Mouse (Mus musculus): ENCODE results near the gene Smok3b. TPM values are rescaled to one million over a fixed set of nuclear protein-coding genes. Genes with fewer than 3 reads are reported as not detected.
"Not testable (repeated sequence)": the region's sequence is repeated elsewhere in the genome, so short reads cannot be mapped to it uniquely, and the experiment has no call there.

Gene Smok3b
- total RNA-seq (2012; rRNA removed): not detected in 2 replicates
- total RNA-seq (2014; rRNA removed): not detected in 2 replicates
- not detected in 2 replicates for polyA plus RNA-seq (2012; ENCODE audit: insufficient read length, low read depth)

GRCm38 (mm10) chr5:138020961-138021479 lies at the start of gene Smok3b, which contains the start of gene Smok3a:
Smok3b (plus strand) TSS chr5:138021429.
Smok3a (plus strand) TSS chr5:138021261.
- in situ Hi-C loops (cut with MboI; ENCODE audit: low pct_ligation_motif_present, low pct_unique_long_range_greater_than_20kb, low sequenced_read_pairs); H3K27ac ChIP-seq (ENCODE audit: insufficient read depth, low read depth); H3K79me2 ChIP-seq (replicated peaks; ENCODE audit: control insufficient read depth, extremely low read depth, insufficient read depth, poor library complexity, severe bottlenecking); H3K4me2 ChIP-seq (ENCODE audit: insufficient read depth, low read depth, poor library complexity, severe bottlenecking); H3K9me3 ChIP-seq (replicated peaks; ENCODE audit: low read length); H3K36me3 ChIP-seq (replicated peaks in 1 of 2; ENCODE audit: control insufficient read depth in 1 of 2, insufficient read depth in 1 of 2, low read length in 1 of 2); H3K4me3 ChIP-seq (replicated peaks in 1 of 3; ENCODE audit: low read depth in 2 of 3, low read length in 2 of 3, poor library complexity in 1 of 3); H3K9ac ChIP-seq (ENCODE audit: insufficient read depth, low read depth); H3K27me3 ChIP-seq (replicated peaks); DNase-seq (ENCODE audit: extremely low read depth); dilution Hi-C loops (cut with MboI; ENCODE audit: extremely low pct_ligation_motif_present, extremely low pct_unique_long_range_greater_than_20kb, low sequenced_read_pairs); H3K4me1 ChIP-seq (ENCODE audit: control insufficient read depth in 1 of 2, insufficient read depth in 2 of 2): not testable (repeated sequence)

GRCm38 (mm10) chr5:137973161-137973560 lies 48.1 kb upstream of the Smok3b start:
- Histone ChIP-seq H3K27me3 (replicated peaks) (peaks cover 15% of the 10 kb centered on the region), H3K9me3 (replicated peaks; ENCODE audit: low read length) (no peaks in the 10 kb centered on the region), H3K36me3 (replicated peaks in 1 of 2; ENCODE audit: control insufficient read depth in 1 of 2, insufficient read depth in 1 of 2, low read length in 1 of 2) (no peaks in the 10 kb centered on the region), H3K27ac (ENCODE audit: insufficient read depth, low read depth) (no peak overlapping the region), H3K4me3 (replicated peaks in 1 of 3; ENCODE audit: low read depth in 2 of 3, low read length in 2 of 3, poor library complexity in 1 of 3) (no peak overlapping the region), H3K79me2 (replicated peaks; ENCODE audit: control insufficient read depth, extremely low read depth, insufficient read depth, poor library complexity, severe bottlenecking) (no peaks in the 10 kb centered on the region), H3K4me2 (ENCODE audit: insufficient read depth, low read depth, poor library complexity, severe bottlenecking) (no peak overlapping the region), H3K9ac (ENCODE audit: insufficient read depth, low read depth) (no peak overlapping the region), H3K4me1 (ENCODE audit: control insufficient read depth in 1 of 2, insufficient read depth in 2 of 2) (no peaks in the 10 kb centered on the region)
- TF ChIP-seq RAD21 (IDR thresholded peaks at IDR 0.05; ENCODE audit: low read depth, low read length) (peak; percentile 49), ZMIZ1 (IDR thresholded peaks at IDR 0.05; ENCODE audit: low read depth, low read length) (no peak), SMC3 (IDR thresholded peaks at IDR 0.05; ENCODE audit: low read depth, low read length) (peak; percentile 44), CTCF (conservative IDR thresholded peaks at IDR 0.05 in 1 of 2, IDR thresholded peaks at IDR 0.05 in 1 of 2; ENCODE audit: low read depth in 2 of 2, low read length in 2 of 2) (peak in 1 of 2 experiments; percentile 66; a peak in 3 of 4 replicates)
- in situ Hi-C loops (cut with MboI; ENCODE audit: low pct_ligation_motif_present, low pct_unique_long_range_greater_than_20kb, low sequenced_read_pairs): loop anchor here (5.0 kb wide), 1 partner anchor 81 kb away; no protein-coding TSS in a partner anchor
- dilution Hi-C loops (cut with MboI; ENCODE audit: extremely low pct_ligation_motif_present, extremely low pct_unique_long_range_greater_than_20kb, low sequenced_read_pairs): no loop called here
- peak; percentile 46 for DNase-seq (ENCODE audit: extremely low read depth)

- no peak overlapping the region for H3K27ac ChIP-seq (ENCODE audit: insufficient read depth, low read depth)
- peaks cover 15% of the 10 kb centered on the region for H3K27me3 ChIP-seq (replicated peaks)
- H3K4me1 ChIP-seq (ENCODE audit: control insufficient read depth in 1 of 2, insufficient read depth in 2 of 2): no peaks in the 10 kb centered on the region
- no peak overlapping the region for H3K4me2 ChIP-seq (ENCODE audit: insufficient read depth, low read depth, poor library complexity, severe bottlenecking)
- no peak overlapping the region for H3K4me3 ChIP-seq (replicated peaks in 1 of 3; ENCODE audit: low read depth in 2 of 3, low read length in 2 of 3, poor library complexity in 1 of 3)
- no peaks in the 10 kb centered on the region for H3K9me3 ChIP-seq (replicated peaks; ENCODE audit: low read length)
- dilution Hi-C loops (cut with MboI; ENCODE audit: extremely low pct_ligation_motif_present, extremely low pct_unique_long_range_greater_than_20kb, low sequenced_read_pairs): no loop called here
- no peaks in the 10 kb centered on the region for H3K79me2 ChIP-seq (replicated peaks; ENCODE audit: control insufficient read depth, extremely low read depth, insufficient read depth, poor library complexity, severe bottlenecking)
- in situ Hi-C loops (cut with MboI; ENCODE audit: low pct_ligation_motif_present, low pct_unique_long_range_greater_than_20kb, low sequenced_read_pairs): loop anchor here (5.0 kb wide), 1 partner anchor 81 kb away; no protein-coding TSS in a partner anchor
- no peak for TF ChIP-seq E2F4 (IDR thresholded peaks at IDR 0.05; ENCODE audit: insufficient replicate concordance, low read depth, low read length)
- TF ChIP-seq CTCF (conservative IDR thresholded peaks at IDR 0.05 in 1 of 2, IDR thresholded peaks at IDR 0.05 in 1 of 2; ENCODE audit: low read depth in 2 of 2, low read length in 2 of 2): peak; percentile 15 to 80; a peak in 3 of 4 replicates
- TF ChIP-seq SMC3 (IDR thresholded peaks at IDR 0.05; ENCODE audit: low read depth, low read length): peak; percentile 57
- no peak for TF ChIP-seq KAT2A (IDR thresholded peaks at IDR 0.05; ENCODE audit: insufficient replicate concordance, low read length)
- peak; percentile 68 for TF ChIP-seq RAD21 (IDR thresholded peaks at IDR 0.05; ENCODE audit: low read depth, low read length)
- no peak for TF ChIP-seq UBTF (IDR thresholded peaks at IDR 0.05; ENCODE audit: low read depth, low read length)
- no peak for TF ChIP-seq POLR2A (IDR thresholded peaks at IDR 0.05; ENCODE audit: low read depth, low read length)
- DNase-seq (ENCODE audit: extremely low read depth): peak; percentile 34
- no peaks in the 10 kb centered on the region for H3K36me3 ChIP-seq (replicated peaks in 1 of 2; ENCODE audit: control insufficient read depth in 1 of 2, insufficient read depth in 1 of 2, low read length in 1 of 2)
- H3K9ac ChIP-seq (ENCODE audit: insufficient read depth, low read depth): no peak overlapping the region
Observed at GRCm38 (mm10) chr5:137973738-137974137, 47.5 kb upstream of the Smok3b start.
